Mouse (Mus musculus): ENCODE results near the gene Tmem176b. TPM values are rescaled to one million over a fixed set of nuclear protein-coding genes. Genes with fewer than 3 reads are reported as not detected.
A peak's percentile ranks its signal among the peaks of the same experiment; 100 is the strongest.

Gene Tmem176b
- polyA plus RNA-seq, 1 experiment from 2014 or later: 320 TPM

DNA sequence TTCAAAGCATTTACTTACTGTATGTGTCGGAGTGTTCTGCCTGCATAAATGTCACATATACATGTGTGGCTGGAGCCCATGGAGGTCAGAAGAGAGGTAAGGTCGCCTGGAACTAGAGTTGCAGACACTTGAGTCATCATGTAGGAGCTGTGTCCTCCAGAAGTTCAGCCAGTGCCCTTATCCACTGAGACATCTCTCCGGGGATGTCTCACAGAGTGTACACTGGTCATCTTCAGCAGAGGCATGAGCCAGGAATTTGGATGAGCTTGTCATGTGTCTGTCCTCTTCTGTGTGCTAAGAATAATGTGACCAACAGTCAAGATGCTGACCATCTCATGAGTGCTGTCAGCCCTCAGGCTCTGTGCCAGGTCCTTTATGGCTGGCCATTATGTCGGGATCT is 21.5 kb upstream of the Tmem176b start:
- Histone ChIP-seq H3K9me3 (ENCODE audit: control insufficient read depth) (no peaks in the 10 kb centered on the region), H3K4me1 (replicated peaks; ENCODE audit: control insufficient read depth, insufficient read depth, low read length) (no peaks in the 10 kb centered on the region), H3K27ac (ENCODE audit: low read depth, low read length) (no peak overlapping the region), H3K27me3 (replicated peaks; ENCODE audit: control insufficient read depth, insufficient read depth, low read length) (no peaks in the 10 kb centered on the region), H3K4me2 (replicated peaks; ENCODE audit: low read depth) (no peak overlapping the region), H3K4me3 (ENCODE audit: low read depth, low read length) (no peak overlapping the region), H3K9ac (ENCODE audit: low read depth, low read length) (no peak overlapping the region), H3K36me3 (ENCODE audit: control insufficient read depth, insufficient read depth) (no peaks in the 10 kb centered on the region)
- WGBS: 76% methylated on average over 4 of the region's 4 CpGs
- TF ChIP-seq CTCF (IDR thresholded peaks at IDR 0.05; ENCODE audit: low read depth): no peak
- ATAC-seq: no peak

DNA sequence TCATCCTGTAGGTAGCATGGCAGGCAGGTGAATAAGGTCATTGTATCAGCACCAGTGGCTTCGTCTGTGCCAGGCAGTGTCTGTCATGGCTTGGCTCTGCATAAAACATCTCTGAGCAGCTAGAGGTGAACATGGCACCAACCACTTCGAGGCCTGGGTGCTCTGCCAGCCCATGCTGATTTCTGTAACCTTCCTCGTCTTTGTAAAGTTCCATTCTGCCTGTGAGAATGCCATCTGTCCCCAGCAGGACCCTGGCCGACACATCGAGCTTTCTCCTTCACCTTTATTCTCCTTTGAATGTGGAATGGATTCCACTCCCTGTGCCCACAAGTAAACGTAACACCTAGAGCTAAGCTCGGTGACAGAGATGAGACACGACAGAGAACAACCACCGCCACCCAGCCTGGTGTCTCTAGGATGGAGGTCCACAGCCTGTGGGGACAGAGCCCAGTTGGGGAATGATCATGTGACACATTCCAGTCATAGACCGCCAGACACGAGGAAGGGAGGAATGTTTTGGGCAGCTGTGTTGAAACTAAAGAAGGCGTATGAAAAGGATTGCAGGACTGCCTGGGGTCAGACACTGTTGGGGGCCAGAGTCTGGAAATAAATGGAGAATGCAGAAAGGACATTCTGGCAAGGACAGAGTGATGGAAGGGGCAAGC is 20.5 kb upstream of the Tmem176b start:
- H3K4me2 ChIP-seq (replicated peaks; ENCODE audit: low read depth): no peak overlapping the region
- H3K36me3 ChIP-seq (ENCODE audit: control insufficient read depth, insufficient read depth): no peaks in the 10 kb centered on the region
- no peak overlapping the region for H3K4me3 ChIP-seq (ENCODE audit: low read depth, low read length)
- H3K9ac ChIP-seq (ENCODE audit: low read depth, low read length): no peak overlapping the region
- H3K4me1 ChIP-seq (replicated peaks; ENCODE audit: control insufficient read depth, insufficient read depth, low read length): no peaks in the 10 kb centered on the region
- no peak for TF ChIP-seq CTCF (IDR thresholded peaks at IDR 0.05; ENCODE audit: low read depth)
- no peaks in the 10 kb centered on the region for H3K9me3 ChIP-seq (ENCODE audit: control insufficient read depth)
- no peak overlapping the region for H3K27ac ChIP-seq (ENCODE audit: low read depth, low read length)
- 79% methylated on average over 12 of the region's 12 CpGs for WGBS
- no peak for ATAC-seq
- H3K27me3 ChIP-seq (replicated peaks; ENCODE audit: control insufficient read depth, insufficient read depth, low read length): no peaks in the 10 kb centered on the region

DNA sequence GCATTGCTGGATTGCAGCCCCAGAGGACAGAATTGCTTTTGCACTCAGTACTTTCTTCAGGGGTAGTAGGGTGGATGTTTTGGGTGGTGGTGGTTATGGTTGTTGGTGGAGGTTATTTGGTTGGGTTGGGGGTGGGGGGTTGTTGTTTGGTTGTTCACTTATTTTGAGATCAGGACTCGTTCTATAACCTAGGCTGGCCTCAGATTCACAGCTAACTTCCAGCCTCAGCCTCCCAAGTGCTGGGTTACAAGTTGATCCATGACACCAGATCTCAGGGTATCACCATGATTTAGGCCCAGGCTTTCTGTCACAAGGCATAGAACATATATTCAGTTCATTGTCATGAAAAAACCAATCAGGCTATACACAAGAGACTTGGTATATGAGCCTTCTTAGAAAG is 19.6 kb upstream of the Tmem176b start:
- ATAC-seq: no peak
- Histone ChIP-seq H3K4me1 (replicated peaks; ENCODE audit: control insufficient read depth, insufficient read depth, low read length) (no peaks in the 10 kb centered on the region), H3K4me2 (replicated peaks; ENCODE audit: low read depth) (peak overlapping the region; percentile 62; the same call in 1 of the 2 replicates), H3K9ac (ENCODE audit: low read depth, low read length) (no peak overlapping the region), H3K27ac (ENCODE audit: low read depth, low read length) (no peak overlapping the region), H3K9me3 (ENCODE audit: control insufficient read depth) (no peaks in the 10 kb centered on the region), H3K4me3 (ENCODE audit: low read depth, low read length) (no peak overlapping the region), H3K36me3 (ENCODE audit: control insufficient read depth, insufficient read depth) (no peaks in the 10 kb centered on the region), H3K27me3 (replicated peaks; ENCODE audit: control insufficient read depth, insufficient read depth, low read length) (no peaks in the 10 kb centered on the region)
- TF ChIP-seq CTCF (IDR thresholded peaks at IDR 0.05; ENCODE audit: low read depth): no peak
- 95% methylated on average over 1 of the region's 1 CpGs for WGBS

DNA sequence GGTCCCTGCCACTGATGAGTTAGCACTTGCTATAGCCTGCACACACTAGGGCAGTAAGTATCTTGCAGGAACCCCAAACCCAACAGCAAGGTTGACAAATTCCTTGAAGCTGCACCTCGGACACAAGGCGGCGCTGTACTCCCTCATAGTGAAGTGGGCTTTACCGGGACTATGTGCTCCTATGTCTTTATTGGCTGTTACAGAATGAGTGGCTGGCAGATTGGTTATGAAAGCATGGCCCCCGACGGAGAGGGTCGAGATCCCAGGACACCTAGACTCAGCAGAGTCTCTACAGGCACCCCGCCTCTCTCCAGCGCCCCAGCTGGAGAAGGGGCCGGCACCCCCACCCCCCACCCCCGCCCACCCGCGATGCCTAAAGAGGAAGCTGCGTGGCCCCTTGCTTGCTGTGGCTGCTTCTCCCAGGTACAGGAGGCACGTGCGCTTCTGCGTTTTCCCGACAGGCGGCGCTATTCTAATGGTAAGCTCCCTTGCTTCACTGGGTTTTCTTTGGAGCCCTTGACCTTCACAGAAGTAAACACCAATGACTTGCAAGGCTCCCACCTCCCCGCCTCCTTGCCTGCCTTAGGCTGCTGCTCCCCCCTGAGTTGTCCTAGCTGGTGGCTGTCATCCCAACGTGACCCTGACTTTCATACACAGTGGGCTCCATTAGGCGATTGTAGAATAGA is 19.0 kb upstream of the Tmem176b start:
- Histone ChIP-seq H3K4me3 (ENCODE audit: low read depth, low read length) (peak overlapping the region; percentile 27; the same call in 1 of the 2 replicates), H3K36me3 (ENCODE audit: control insufficient read depth, insufficient read depth) (no peaks in the 10 kb centered on the region), H3K27me3 (replicated peaks; ENCODE audit: control insufficient read depth, insufficient read depth, low read length) (no peaks in the 10 kb centered on the region), H3K4me2 (replicated peaks; ENCODE audit: low read depth) (peak overlapping the region; percentile 62), H3K27ac (ENCODE audit: low read depth, low read length) (no peak overlapping the region), H3K4me1 (replicated peaks; ENCODE audit: control insufficient read depth, insufficient read depth, low read length) (no peaks in the 10 kb centered on the region), H3K9me3 (ENCODE audit: control insufficient read depth) (no peaks in the 10 kb centered on the region), H3K9ac (ENCODE audit: low read depth, low read length) (peak overlapping the region; percentile 32; the same call in 1 of the 2 replicates)
- ATAC-seq: peak; percentile 60
- WGBS: 15% methylated on average over 23 of the region's 23 CpGs
- peak; percentile 85 for TF ChIP-seq CTCF (IDR thresholded peaks at IDR 0.05; ENCODE audit: low read depth)

DNA sequence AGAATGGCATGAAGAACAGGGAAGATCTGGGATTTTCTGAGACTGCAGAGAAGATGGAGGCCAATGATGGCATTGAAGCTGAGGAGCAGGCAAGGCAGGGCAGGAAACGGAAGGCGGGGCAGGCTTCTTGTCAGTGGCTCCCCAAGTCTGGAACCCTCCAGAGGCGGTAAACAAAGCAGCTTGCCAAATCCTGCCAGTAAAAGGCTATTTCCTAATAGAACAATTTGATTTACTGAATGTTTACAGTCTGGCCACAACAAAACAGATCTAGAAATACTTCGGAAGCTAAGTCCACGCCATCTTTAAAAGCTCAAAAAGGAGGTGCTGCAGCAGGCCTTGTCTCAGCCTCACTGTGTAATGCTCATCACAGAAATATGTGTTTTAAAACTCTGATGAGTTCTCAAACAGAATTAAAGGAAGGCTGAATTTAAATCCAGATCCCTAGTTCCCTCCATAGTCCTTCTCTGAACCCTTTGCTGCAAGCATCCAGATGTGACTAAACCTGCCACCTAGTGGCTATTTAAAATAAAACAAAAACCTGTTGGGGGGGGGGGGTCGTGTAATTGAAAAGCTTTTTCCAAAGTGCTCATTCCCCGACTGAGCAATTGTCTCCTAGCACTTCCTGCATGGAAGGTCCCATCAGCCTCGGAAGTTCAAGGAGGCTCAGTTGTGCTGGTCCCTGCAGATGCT is 16.5 kb upstream of the Tmem176b start:
- no peaks in the 10 kb centered on the region for H3K4me1 ChIP-seq (replicated peaks; ENCODE audit: control insufficient read depth, insufficient read depth, low read length)
- no peaks in the 10 kb centered on the region for H3K9me3 ChIP-seq (ENCODE audit: control insufficient read depth)
- H3K27ac ChIP-seq (ENCODE audit: low read depth, low read length): 0 out of 2 replicates have a peak overlapping the region, but pooled peaks have one; percentile 4
- 38% methylated on average over 8 of the region's 8 CpGs for WGBS
- no peak for ATAC-seq
- H3K36me3 ChIP-seq (ENCODE audit: control insufficient read depth, insufficient read depth): no peaks in the 10 kb centered on the region
- H3K4me3 ChIP-seq (ENCODE audit: low read depth, low read length): no peak overlapping the region
- TF ChIP-seq CTCF (IDR thresholded peaks at IDR 0.05; ENCODE audit: low read depth): peak; percentile 64
- H3K4me2 ChIP-seq (replicated peaks; ENCODE audit: low read depth): no peak overlapping the region
- H3K9ac ChIP-seq (ENCODE audit: low read depth, low read length): no peak overlapping the region
- H3K27me3 ChIP-seq (replicated peaks; ENCODE audit: control insufficient read depth, insufficient read depth, low read length): no peaks in the 10 kb centered on the region

DNA sequence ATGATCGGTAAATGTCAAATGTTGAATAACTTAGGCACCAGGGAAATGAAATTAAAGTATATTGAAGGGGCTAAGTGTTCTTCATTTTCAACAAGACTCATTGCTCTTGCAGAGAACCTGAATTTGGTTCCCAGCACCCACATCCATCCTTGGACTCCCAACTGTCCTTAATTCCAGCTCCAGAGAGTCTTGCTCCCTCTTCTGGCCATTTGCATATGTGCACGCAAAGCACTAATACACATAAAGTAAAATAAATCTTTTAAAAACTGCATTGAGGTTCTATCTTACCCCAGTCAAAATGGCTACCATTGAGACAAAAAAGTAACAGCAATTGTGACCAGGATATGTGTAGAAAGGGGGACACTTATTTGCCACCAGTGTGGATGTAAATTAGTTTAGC is 12.9 kb upstream of the Tmem176b start:
- no peak overlapping the region for H3K4me2 ChIP-seq (replicated peaks; ENCODE audit: low read depth)
- no peaks in the 10 kb centered on the region for H3K4me1 ChIP-seq (replicated peaks; ENCODE audit: control insufficient read depth, insufficient read depth, low read length)
- H3K4me3 ChIP-seq (ENCODE audit: low read depth, low read length): no peak overlapping the region
- 99% methylated on average over 2 of the region's 2 CpGs for WGBS
- no peaks in the 10 kb centered on the region for H3K9me3 ChIP-seq (ENCODE audit: control insufficient read depth)
- ATAC-seq: no peak
- peak; percentile 42 for TF ChIP-seq CTCF (IDR thresholded peaks at IDR 0.05; ENCODE audit: low read depth)
- no peak overlapping the region for H3K27ac ChIP-seq (ENCODE audit: low read depth, low read length)
- H3K36me3 ChIP-seq (ENCODE audit: control insufficient read depth, insufficient read depth): no peaks in the 10 kb centered on the region
- H3K27me3 ChIP-seq (replicated peaks; ENCODE audit: control insufficient read depth, insufficient read depth, low read length): no peaks in the 10 kb centered on the region
- H3K9ac ChIP-seq (ENCODE audit: low read depth, low read length): no peak overlapping the region

Measured in intestine, postnatal 0 days (tissue).